Mouse (Mus musculus) gastrocnemius, adult 18-20 months (tissue): Measurements from ENCODE around the gene Litaf. TPM values are rescaled to one million over a fixed set of nuclear protein-coding genes. Genes with fewer than 3 reads are reported as not detected.

Experiments used
- DNase-seq: peaks from one replicate; pipeline ENCODE4 v3.0.0; 2021; ENCODE audit warnings: low spot score
- long read RNA-seq, 2 experiments: library from polyadenylated mRNA; stranded (forward); transcript quantifications; one replicate each; pipeline ENCODE4 v2.0.0; 2021
- total RNA-seq, 2 experiments: library from RNA; stranded (reverse); gene quantifications; 2 replicates each; pipeline ENCODE4 v1.2.3; 2021

Litaf gene
- total RNA-seq = 10 to 100 TPM in 1 of 2 experiments, 1 to 10 TPM in 1; 8.7 to 10.7 TPM
- long read RNA-seq, experiment 1, transcript Litaf-201 (4 exons, 2,235 nt) = major isoform, 6 of 8 reads
- long read RNA-seq, experiment 1, partial matches to known transcripts = 1 of 8 reads
- long read RNA-seq, experiment 1, other reads (novel, unspliced or antisense) = 1 of 8 reads
- long read RNA-seq, experiment 2, transcript Litaf-201 (4 exons, 2,235 nt) = major isoform, 8 of 9 reads
- long read RNA-seq, experiment 2, partial matches to known transcripts = 1 of 9 reads
- long read RNA-seq, experiment 2, other reads (novel, unspliced or antisense) = 0 of 9 reads

- peak; percentile 97 for DNase-seq
Measured at GRCm38 (mm10) chr16:11066029-11066832, at the start of gene Litaf. TSS of gene Litaf (minus strand) at chr16:11066157.

GRCm38 (mm10) chr16:11109198-11109740, 43.3 kb upstream of the Litaf start:
- no peak for DNase-seq

GRCm38 (mm10) chr16:11104905-11105304, 38.9 kb upstream of the Litaf start:
- DNase-seq = no peak

GRCm38 (mm10) chr16:11097301-11097700, 31.3 kb upstream of the Litaf start:
- no peak for DNase-seq

GRCm38 (mm10) chr16:11093717-11094386, 27.9 kb upstream of the Litaf start:
- no peak for DNase-seq

GRCm38 (mm10) chr16:11092523-11092922, 26.6 kb upstream of the Litaf start:
- no peak for DNase-seq

- DNase-seq = no peak
Measured at GRCm38 (mm10) chr16:11092061-11092460, 26.1 kb upstream of the Litaf start.

GRCm38 (mm10) chr16:11090836-11091570, 25.0 kb upstream of the Litaf start:
- no peak for DNase-seq

GRCm38 (mm10) chr16:11086856-11087588, 21.1 kb upstream of the Litaf start:
- no peak for DNase-seq

GRCm38 (mm10) chr16:11086299-11086698, 20.3 kb upstream of the Litaf start:
- no peak for DNase-seq

- DNase-seq = no peak
Measured at GRCm38 (mm10) chr16:11084181-11084580, 18.2 kb upstream of the Litaf start.

- DNase-seq = no peak
Measured at GRCm38 (mm10) chr16:11078216-11078869, 12.4 kb upstream of the Litaf start.

GRCm38 (mm10) chr16:11077601-11078201, 11.7 kb upstream of the Litaf start:
- no peak for DNase-seq

- DNase-seq = no peak
Measured at GRCm38 (mm10) chr16:11073060-11073459, 7.1 kb upstream of the Litaf start.

- DNase-seq = no peak
Measured at GRCm38 (mm10) chr16:11072454-11072853, 6.5 kb upstream of the Litaf start.

GRCm38 (mm10) chr16:11071887-11072286, 5.9 kb upstream of the Litaf start:
- DNase-seq = no peak

GRCm38 (mm10) chr16:11071176-11071575, 5.2 kb upstream of the Litaf start:
- peak; percentile 77 for DNase-seq

- no peak for DNase-seq
Measured at GRCm38 (mm10) chr16:11069710-11070420, 3.9 kb upstream of the Litaf start.

GRCm38 (mm10) chr16:11069271-11069670, 3.3 kb upstream of the Litaf start:
- DNase-seq = no peak
